Mouse (Mus musculus): ENCODE measurements at regions not wholly inside any gene's neighbourhood (a gene's known extent, or its start where the extent isn't known, plus 50 kb on each side); places are given as distances from the start of the nearest gene placed in this dataset.

GRCm38 (mm10) chr2:92851336-92851735 is 63.6 kb upstream of the Syt13 start:
- Histone ChIP-seq H3K27ac (ENCODE audit: control insufficient read depth, low read depth, low read length) (no peak overlapping the region), H3K36me3 (ENCODE audit: control insufficient read depth in 1 of 2, insufficient read depth in 2 of 2, low read length in 2 of 2) (no peaks in the 10 kb centered on the region), H3K9me3 (replicated peaks; ENCODE audit: insufficient read depth, low read length) (no peaks in the 10 kb centered on the region), H3K9ac (ENCODE audit: control insufficient read depth, low read depth, low read length, poor library complexity, severe bottlenecking) (no peak overlapping the region), H3K4me1 (ENCODE audit: control insufficient read depth in 1 of 2, insufficient read depth in 2 of 2, low read length in 2 of 2) (no peaks in the 10 kb centered on the region), H3K79me2 (ENCODE audit: control insufficient read depth, insufficient read depth, low read length, poor library complexity) (no peaks in the 10 kb centered on the region), H3K4me3 (ENCODE audit: control insufficient read depth in 1 of 2, insufficient read depth in 1 of 2, low read depth in 2 of 2, low read length in 2 of 2) (no peak overlapping the region), H3K27me3 (ENCODE audit: control insufficient read depth in 1 of 2, insufficient read depth in 2 of 2, low read length in 2 of 2) (peaks cover 7 to 9% of the 10 kb centered on the region in 2 experiments)
- TF ChIP-seq MAFK (IDR thresholded peaks at IDR 0.05; ENCODE audit: borderline replicate concordance, low read depth, low read length) (no peak), RAD21 (IDR thresholded peaks at IDR 0.05; ENCODE audit: low read depth, low read length) (no peak), RCOR1 (IDR thresholded peaks at IDR 0.05; ENCODE audit: low read depth, low read length) (no peak)
- no peak for DNase-seq (ENCODE audit: low read depth, low spot score)

- H3K79me2 ChIP-seq (ENCODE audit: control insufficient read depth, insufficient read depth, low read length, poor library complexity): no peaks in the 10 kb centered on the region
- no peaks in the 10 kb centered on the region for H3K36me3 ChIP-seq (ENCODE audit: control insufficient read depth in 1 of 2, insufficient read depth in 2 of 2, low read length in 2 of 2)
- peaks cover 7 to 9% of the 10 kb centered on the region in 2 experiments for H3K27me3 ChIP-seq (ENCODE audit: control insufficient read depth in 1 of 2, insufficient read depth in 2 of 2, low read length in 2 of 2)
- TF ChIP-seq E2F4 (IDR thresholded peaks at IDR 0.05; ENCODE audit: borderline replicate concordance, low read depth, low read length) (no peak), MXI1 (IDR thresholded peaks at IDR 0.05; ENCODE audit: low read depth, low read length) (no peak), GABPA (IDR thresholded peaks at IDR 0.05; ENCODE audit: low read depth, low read length) (no peak), TBP (IDR thresholded peaks at IDR 0.05; ENCODE audit: low read depth, low read length) (no peak), RAD21 (IDR thresholded peaks at IDR 0.05; ENCODE audit: low read depth, low read length) (no peak), BHLHE40 (IDR thresholded peaks at IDR 0.05; ENCODE audit: borderline replicate concordance, low read depth, low read length) (no peak)
- no peaks in the 10 kb centered on the region for H3K9me3 ChIP-seq (replicated peaks; ENCODE audit: insufficient read depth, low read length)
- H3K4me3 ChIP-seq (ENCODE audit: control insufficient read depth in 1 of 2, insufficient read depth in 1 of 2, low read depth in 2 of 2, low read length in 2 of 2): no peak overlapping the region
- DNase-seq (ENCODE audit: low read depth, low spot score): no peak
- H3K27ac ChIP-seq (ENCODE audit: control insufficient read depth, low read depth, low read length): no peak overlapping the region
- no peaks in the 10 kb centered on the region for H3K4me1 ChIP-seq (ENCODE audit: control insufficient read depth in 1 of 2, insufficient read depth in 2 of 2, low read length in 2 of 2)
- no peak overlapping the region for H3K9ac ChIP-seq (ENCODE audit: control insufficient read depth, low read depth, low read length, poor library complexity, severe bottlenecking)
Measured at GRCm38 (mm10) chr2:92853175-92853574, 61.7 kb upstream of the Syt13 start.

GRCm38 (mm10) chr2:92854331-92854730 is 60.6 kb upstream of the Syt13 start:
- H3K27me3 ChIP-seq (ENCODE audit: control insufficient read depth in 1 of 2, insufficient read depth in 2 of 2, low read length in 2 of 2): peaks cover 7 to 9% of the 10 kb centered on the region in 2 experiments

More at GRCm38 (mm10) chr2:92854331-92854730, 60.6 kb upstream of the Syt13 start:
- no peaks in the 10 kb centered on the region for H3K9me3 ChIP-seq (replicated peaks; ENCODE audit: insufficient read depth, low read length)
- H3K4me1 ChIP-seq (ENCODE audit: control insufficient read depth in 1 of 2, insufficient read depth in 2 of 2, low read length in 2 of 2): no peaks in the 10 kb centered on the region
- no peak for DNase-seq (ENCODE audit: low read depth, low spot score)
- H3K79me2 ChIP-seq (ENCODE audit: control insufficient read depth, insufficient read depth, low read length, poor library complexity): no peaks in the 10 kb centered on the region
- no peaks in the 10 kb centered on the region for H3K36me3 ChIP-seq (ENCODE audit: control insufficient read depth in 1 of 2, insufficient read depth in 2 of 2, low read length in 2 of 2)
- TF ChIP-seq ELF1 (IDR thresholded peaks at IDR 0.05; ENCODE audit: low read depth, low read length): no peak
- TF ChIP-seq ZNF384 (IDR thresholded peaks at IDR 0.05; ENCODE audit: low read depth, low read length): no peak
- TF ChIP-seq E2F4 (IDR thresholded peaks at IDR 0.05; ENCODE audit: borderline replicate concordance, low read depth, low read length): no peak
- no peak for TF ChIP-seq USF2 (IDR thresholded peaks at IDR 0.05; ENCODE audit: borderline replicate concordance in 1 of 2, insufficient read depth in 1 of 2, low read depth in 1 of 2, low read length in 2 of 2)
- no peak for TF ChIP-seq EP300 (IDR thresholded peaks at IDR 0.05; ENCODE audit: low read depth in 1 of 2, low read length in 2 of 2)
- no peak for TF ChIP-seq GABPA (IDR thresholded peaks at IDR 0.05; ENCODE audit: low read depth, low read length)
- no peak for TF ChIP-seq JUND (IDR thresholded peaks at IDR 0.05; ENCODE audit: low read depth, low read length)
- no peak for TF ChIP-seq ZMIZ1 (IDR thresholded peaks at IDR 0.05; ENCODE audit: low read depth, low read length)
- no peak for TF ChIP-seq POLR2AphosphoS2 (IDR thresholded peaks at IDR 0.05; ENCODE audit: low read length)
- TF ChIP-seq ZC3H11A (IDR thresholded peaks at IDR 0.05; ENCODE audit: low read depth, low read length): no peak
- TF ChIP-seq ZKSCAN1 (IDR thresholded peaks at IDR 0.05; ENCODE audit: low read depth, low read length): no peak
- no peak for TF ChIP-seq CHD1 (IDR thresholded peaks at IDR 0.05; ENCODE audit: low read depth, low read length)
- no peak for TF ChIP-seq MXI1 (IDR thresholded peaks at IDR 0.05; ENCODE audit: low read depth, low read length)
- no peak for TF ChIP-seq TCF12 (IDR thresholded peaks at IDR 0.05; ENCODE audit: low read depth, low read length)
- no peak for TF ChIP-seq POLR2A (IDR thresholded peaks at IDR 0.05; ENCODE audit: control insufficient read depth in 1 of 2, insufficient read depth in 1 of 2, low read depth in 1 of 2, low read length in 2 of 2, poor library complexity in 1 of 2)
- no peak for TF ChIP-seq ETS1 (IDR thresholded peaks at IDR 0.05; ENCODE audit: low read depth, low read length)
- TF ChIP-seq MAX (IDR thresholded peaks at IDR 0.05; ENCODE audit: low read length): no peak
- TF ChIP-seq KAT2A (conservative IDR thresholded peaks at IDR 0.05; ENCODE audit: low read depth, low read length): no peak
- TF ChIP-seq NRF1 (IDR thresholded peaks at IDR 0.05; ENCODE audit: insufficient read depth, low read depth, low read length, poor library complexity, severe bottlenecking): no peak
- no peak for TF ChIP-seq SMC3 (IDR thresholded peaks at IDR 0.05; ENCODE audit: low read depth, low read length)
- H3K9ac ChIP-seq (ENCODE audit: control insufficient read depth, low read depth, low read length, poor library complexity, severe bottlenecking): no peak overlapping the region
- no peak overlapping the region for H3K27ac ChIP-seq (ENCODE audit: control insufficient read depth, low read depth, low read length)
- no peak overlapping the region for H3K4me3 ChIP-seq (ENCODE audit: control insufficient read depth in 1 of 2, insufficient read depth in 1 of 2, low read depth in 2 of 2, low read length in 2 of 2)
